Mouse (Mus musculus): ENCODE data around the gene Sept10. TPM values are rescaled to one million over a fixed set of nuclear protein-coding genes. Genes with fewer than 3 reads are reported as not detected.

The Sept10 gene
- total and polyA plus RNA-seq, 3 experiments: not detected

DNA sequence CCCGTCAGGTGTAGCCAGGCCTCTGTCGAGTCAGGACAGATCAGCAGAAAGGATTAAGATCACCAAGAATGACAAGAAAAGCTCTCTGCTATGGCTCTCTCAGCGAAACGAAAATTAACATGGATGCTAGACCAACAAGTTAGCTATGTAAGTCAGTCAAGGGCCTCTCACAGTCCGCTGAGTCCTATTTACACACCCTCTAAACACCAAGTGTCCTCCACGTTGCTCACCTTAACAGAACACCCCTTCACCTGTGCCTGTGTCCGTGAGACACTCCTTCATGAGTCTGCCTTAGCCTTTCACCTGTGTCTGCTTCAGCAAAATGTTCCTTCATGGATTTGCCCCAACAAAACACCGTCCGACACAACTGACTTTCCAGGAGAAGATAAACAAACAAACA is 108.3 kb downstream of the Sept10 start:
- H3K79me2 ChIP-seq (ENCODE audit: control insufficient read depth, insufficient read depth, low read length, poor library complexity): no peaks in the 10 kb centered on the region
- H3K4me1 ChIP-seq (ENCODE audit: control insufficient read depth in 1 of 2, insufficient read depth in 2 of 2, low read length in 2 of 2): no peaks in the 10 kb centered on the region
- TF ChIP-seq KAT2A (conservative IDR thresholded peaks at IDR 0.05; ENCODE audit: low read depth, low read length) (no peak), CTCF (IDR thresholded peaks at IDR 0.05 in 2 of 3, conservative IDR thresholded peaks at IDR 0.05 in 1 of 3; ENCODE audit: control insufficient read depth in 1 of 3, insufficient read depth in 1 of 3, low read depth in 2 of 3, low read length in 3 of 3, poor library complexity in 1 of 3, severe bottlenecking in 1 of 3) (no peak), MYC (IDR thresholded peaks at IDR 0.05; ENCODE audit: low read depth, low read length) (no peak), HCFC1 (IDR thresholded peaks at IDR 0.05; ENCODE audit: low read depth, low read length) (no peak)
- H3K9me3 ChIP-seq (replicated peaks; ENCODE audit: insufficient read depth, low read length): no peaks in the 10 kb centered on the region
- H3K36me3 ChIP-seq (ENCODE audit: control insufficient read depth in 1 of 2, insufficient read depth in 2 of 2, low read length in 2 of 2): no peaks in the 10 kb centered on the region
- H3K27ac ChIP-seq (ENCODE audit: control insufficient read depth, low read depth, low read length): no peak overlapping the region
- no peak for DNase-seq (ENCODE audit: low read depth, low spot score)
- H3K4me3 ChIP-seq (ENCODE audit: control insufficient read depth in 1 of 2, insufficient read depth in 1 of 2, low read depth in 2 of 2, low read length in 2 of 2): no peak overlapping the region
- no peaks in the 10 kb centered on the region; a peak in 1 of 4 replicates for H3K27me3 ChIP-seq (ENCODE audit: control insufficient read depth in 1 of 2, insufficient read depth in 2 of 2, low read length in 2 of 2)
- no peak overlapping the region for H3K9ac ChIP-seq (ENCODE audit: control insufficient read depth, low read depth, low read length, poor library complexity, severe bottlenecking)

DNA sequence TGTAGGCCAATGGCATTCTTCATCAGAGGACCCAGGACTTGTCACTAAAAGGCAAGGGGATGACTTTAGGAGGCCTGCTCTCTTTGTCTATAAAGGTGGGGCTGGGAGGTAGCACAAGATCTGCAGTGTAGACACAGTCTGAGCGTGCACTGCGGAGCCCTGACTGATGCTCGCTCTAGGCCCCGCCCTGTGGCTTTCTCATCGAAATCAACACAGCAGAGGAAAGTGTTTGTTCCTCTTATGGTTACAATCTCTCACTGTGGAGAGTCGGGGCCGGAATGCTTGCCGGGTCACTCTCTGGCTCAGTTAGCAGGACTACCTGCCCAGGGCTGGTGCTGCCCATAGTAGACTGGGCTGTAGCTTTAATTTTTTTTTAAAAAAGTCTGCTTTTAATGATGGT is 108.9 kb downstream of the Sept10 start:
- no peaks in the 10 kb centered on the region for H3K36me3 ChIP-seq (ENCODE audit: control insufficient read depth in 1 of 2, insufficient read depth in 2 of 2, low read length in 2 of 2)
- H3K79me2 ChIP-seq (ENCODE audit: control insufficient read depth, insufficient read depth, low read length, poor library complexity): no peaks in the 10 kb centered on the region
- no peaks in the 10 kb centered on the region; a peak in 1 of 4 replicates for H3K27me3 ChIP-seq (ENCODE audit: control insufficient read depth in 1 of 2, insufficient read depth in 2 of 2, low read length in 2 of 2)
- TF ChIP-seq POLR2A (IDR thresholded peaks at IDR 0.05; ENCODE audit: control insufficient read depth in 1 of 2, insufficient read depth in 1 of 2, low read depth in 1 of 2, low read length in 2 of 2, poor library complexity in 1 of 2): no peak
- no peak for TF ChIP-seq NELFE (IDR thresholded peaks at IDR 0.05; ENCODE audit: low read depth, low read length)
- TF ChIP-seq ZMIZ1 (IDR thresholded peaks at IDR 0.05; ENCODE audit: low read depth, low read length): no peak
- TF ChIP-seq MAZ (IDR thresholded peaks at IDR 0.05; ENCODE audit: low read depth, low read length): no peak
- TF ChIP-seq NRF1 (IDR thresholded peaks at IDR 0.05; ENCODE audit: insufficient read depth, low read depth, low read length, poor library complexity, severe bottlenecking): no peak
- TF ChIP-seq USF2 (IDR thresholded peaks at IDR 0.05; ENCODE audit: borderline replicate concordance in 1 of 2, insufficient read depth in 1 of 2, low read depth in 1 of 2, low read length in 2 of 2): no peak
- no peak for TF ChIP-seq CHD1 (IDR thresholded peaks at IDR 0.05; ENCODE audit: low read depth, low read length)
- TF ChIP-seq TAL1 (IDR thresholded peaks at IDR 0.05; ENCODE audit: low read length): no peak
- TF ChIP-seq USF1 (IDR thresholded peaks at IDR 0.05; ENCODE audit: low read depth, low read length): no peak
- TF ChIP-seq HCFC1 (IDR thresholded peaks at IDR 0.05; ENCODE audit: low read depth, low read length): no peak
- no peak for TF ChIP-seq TCF12 (IDR thresholded peaks at IDR 0.05; ENCODE audit: low read depth, low read length)
- no peak for TF ChIP-seq GABPA (IDR thresholded peaks at IDR 0.05; ENCODE audit: low read depth, low read length)
- TF ChIP-seq GATA1 (IDR thresholded peaks at IDR 0.05; ENCODE audit: low read depth, low read length): no peak
- no peak for DNase-seq (ENCODE audit: low read depth, low spot score)
- H3K9ac ChIP-seq (ENCODE audit: control insufficient read depth, low read depth, low read length, poor library complexity, severe bottlenecking): no peak overlapping the region
- H3K4me1 ChIP-seq (ENCODE audit: control insufficient read depth in 1 of 2, insufficient read depth in 2 of 2, low read length in 2 of 2): no peaks in the 10 kb centered on the region
- H3K4me3 ChIP-seq (ENCODE audit: control insufficient read depth in 1 of 2, insufficient read depth in 1 of 2, low read depth in 2 of 2, low read length in 2 of 2): no peak overlapping the region
- no peak overlapping the region for H3K27ac ChIP-seq (ENCODE audit: control insufficient read depth, low read depth, low read length)
- no peaks in the 10 kb centered on the region for H3K9me3 ChIP-seq (replicated peaks; ENCODE audit: insufficient read depth, low read length)
